Mouse (Mus musculus) CH12.LX (cell line): ENCODE results near the gene Six1. TPM values are rescaled to one million over a fixed set of nuclear protein-coding genes. Genes with fewer than 3 reads are reported as not detected.
"Not testable (repeated sequence)": the region's sequence is repeated elsewhere in the genome, so short reads cannot be mapped to it uniquely, and the experiment has no call there.

Source experiments
- DNase-seq: peaks from one replicate; pipeline ENCODE4 v3.0.0-alpha.2; 2013; ENCODE audit errors: extremely low read depth
- H3K27ac ChIP-seq: 2 replicates; pipeline ENCODE4 v1.5.1; 2012; ENCODE audit warnings: low read depth, mild to moderate bottlenecking, control low read depth, moderate library complexity; ENCODE audit not compliant: insufficient read depth
- H3K27me3 ChIP-seq: replicated peaks from 2 replicates; pipeline ENCODE3; 2012; ENCODE audit warnings: inconsistent platforms
- H3K36me3 ChIP-seq, 2 experiments: replicated peaks in 1 of 2; 2 replicates each; pipeline versions ENCODE3 to v1.6.1; 2012; ENCODE audit warnings: inconsistent platforms in 1 of 2, low read length in 1 of 2, mild to moderate bottlenecking in 1 of 2, mixed read lengths in 1 of 2, moderate library complexity in 1 of 2; ENCODE audit not compliant: control insufficient read depth in 1 of 2, insufficient read depth in 1 of 2
- H3K4me1 ChIP-seq, 2 experiments: 2 replicates each; pipeline ENCODE4 v1.6.1; 2012; ENCODE audit warnings: inconsistent platforms in 1 of 2, moderate library complexity in 1 of 2; ENCODE audit not compliant: insufficient read depth in 2 of 2, control insufficient read depth in 1 of 2
- H3K4me2 ChIP-seq: 2 replicates; pipeline ENCODE4 v1.6.1; 2012; ENCODE audit warnings: low read depth, mild to moderate bottlenecking, control low read depth; ENCODE audit not compliant: poor library complexity, insufficient read depth, severe bottlenecking
- H3K4me3 ChIP-seq, 3 experiments: fragments of 150-350 bp in 1 of 3; sonication (generic) in 1 of 3; replicated peaks in 1 of 3; 2 replicates each; pipeline versions ENCODE3 to v1.5.1; 2011 to 2012; ENCODE audit warnings: low read depth in 2 of 3, low read length in 2 of 3, mild to moderate bottlenecking in 2 of 3, moderate library complexity in 2 of 3, control low read depth in 1 of 3, improper control_type of control experiment in 1 of 3, inconsistent platforms in 1 of 3, mixed read lengths in 1 of 3; ENCODE audit not compliant: poor library complexity in 1 of 3
- H3K79me2 ChIP-seq: replicated peaks from 2 replicates; pipeline ENCODE4 v1.6.1; 2012; ENCODE audit warnings: mild to moderate bottlenecking, moderate library complexity; ENCODE audit not compliant: control insufficient read depth, poor library complexity, insufficient read depth, severe bottlenecking; ENCODE audit errors: extremely low read depth
- H3K9ac ChIP-seq: 2 replicates; pipeline ENCODE4 v1.6.1; 2012; ENCODE audit warnings: low read depth, mild to moderate bottlenecking, control low read depth, moderate library complexity; ENCODE audit not compliant: insufficient read depth
- H3K9me3 ChIP-seq: replicated peaks from 2 replicates; pipeline ENCODE3; 2012; ENCODE audit warnings: low read length, inconsistent platforms, mixed read lengths
- BHLHE40 ChIP-seq: IDR thresholded peaks from 2 replicates; pipeline ENCODE4 v1.6.1; 2011; ENCODE audit warnings: mild to moderate bottlenecking, low read depth, low read length, improper control_type of control experiment
- CHD1 ChIP-seq: IDR thresholded peaks from 2 replicates; pipeline ENCODE4 v1.6.1; 2012; ENCODE audit warnings: low read depth, low read length, improper control_type of control experiment, inconsistent platforms
- CHD2 ChIP-seq: IDR thresholded peaks from 2 replicates; pipeline ENCODE4 v1.6.1; 2011; ENCODE audit warnings: low read length, improper control_type of control experiment
- E2F4 ChIP-seq: IDR thresholded peaks from 2 replicates; pipeline ENCODE4 v1.6.1; 2011; ENCODE audit warnings: low read depth, low read length, improper control_type of control experiment; ENCODE audit not compliant: insufficient replicate concordance
- ELF1 ChIP-seq: IDR thresholded peaks from 2 replicates; pipeline ENCODE4 v1.6.1; 2014; ENCODE audit warnings: low read depth, mild to moderate bottlenecking, inconsistent platforms, low read length, improper control_type of control experiment
- HCFC1 ChIP-seq: IDR thresholded peaks from 2 replicates; pipeline ENCODE4 v1.6.1; 2012; ENCODE audit warnings: low read depth, mild to moderate bottlenecking, inconsistent platforms, low read length, improper control_type of control experiment
- JUN ChIP-seq: IDR thresholded peaks from 2 replicates; pipeline ENCODE4 v1.6.1; 2011; ENCODE audit warnings: low read depth, mild to moderate bottlenecking, low read length, improper control_type of control experiment, moderate library complexity; ENCODE audit not compliant: insufficient read depth
- JUND ChIP-seq: conservative IDR thresholded peaks from 2 replicates; pipeline ENCODE4 v1.6.1; 2011; ENCODE audit warnings: low read depth, low read length, improper control_type of control experiment
- MAX ChIP-seq: IDR thresholded peaks from 2 replicates; pipeline ENCODE4 v1.6.1; 2011; ENCODE audit warnings: low read length, improper control_type of control experiment
- MAZ ChIP-seq: IDR thresholded peaks from 2 replicates; pipeline ENCODE4 v1.6.1; 2012; ENCODE audit warnings: low read depth, mild to moderate bottlenecking, inconsistent platforms, low read length, improper control_type of control experiment, moderate library complexity
- MEF2A ChIP-seq: IDR thresholded peaks from 2 replicates; pipeline ENCODE4 v1.6.1; 2014; ENCODE audit warnings: low read depth, mild to moderate bottlenecking, inconsistent platforms, low read length, improper control_type of control experiment, borderline replicate concordance
- NELFE ChIP-seq: IDR thresholded peaks from 2 replicates; pipeline ENCODE4 v1.6.1; 2011; ENCODE audit warnings: low read depth, low read length, improper control_type of control experiment
- NRF1 ChIP-seq: IDR thresholded peaks from 2 replicates; pipeline ENCODE4 v1.6.1; 2014; ENCODE audit warnings: low read depth, mild to moderate bottlenecking, inconsistent platforms, low read length, improper control_type of control experiment, moderate library complexity
- POLR2AphosphoS2 ChIP-seq: IDR thresholded peaks from 2 replicates; pipeline ENCODE4 v1.6.1; 2011; ENCODE audit warnings: low read depth, low read length, improper control_type of control experiment
- RAD21 ChIP-seq: IDR thresholded peaks from 2 replicates; pipeline ENCODE4 v1.6.1; 2011; ENCODE audit warnings: low read depth, mild to moderate bottlenecking, low read length, improper control_type of control experiment, moderate library complexity
- RCOR1 ChIP-seq: conservative IDR thresholded peaks from 2 replicates; pipeline ENCODE4 v1.6.1; 2012; ENCODE audit warnings: low read depth, mild to moderate bottlenecking, inconsistent platforms, low read length, improper control_type of control experiment
- TCF12 ChIP-seq: IDR thresholded peaks from 2 replicates; pipeline ENCODE4 v1.6.1; 2014; ENCODE audit warnings: low read depth, mild to moderate bottlenecking, inconsistent platforms, low read length, improper control_type of control experiment
- UBTF ChIP-seq: IDR thresholded peaks from 2 replicates; pipeline ENCODE4 v1.6.1; 2012; ENCODE audit warnings: low read depth, mild to moderate bottlenecking, inconsistent platforms, low read length, improper control_type of control experiment, moderate library complexity
- ZMIZ1 ChIP-seq: IDR thresholded peaks from 2 replicates; pipeline ENCODE4 v1.6.1; 2012; ENCODE audit warnings: low read depth, mild to moderate bottlenecking, inconsistent platforms, low read length, improper control_type of control experiment
- dilution Hi-C: fragments of 300-500 bp; cut with MboI; formaldehyde crosslinking; loops from 2 replicates; pipeline ENCODE4 v1.14.3; 2020; ENCODE audit warnings: low sequenced_read_pairs; ENCODE audit not compliant: extremely low pct_unique_long_range_greater_than_20kb, extremely low pct_ligation_motif_present
- in situ Hi-C: fragments of 300-500 bp; cut with MboI; formaldehyde crosslinking; loops from 3 replicates; pipeline ENCODE4 v1.14.3; 2019; ENCODE audit warnings: low sequenced_read_pairs, low pct_ligation_motif_present, low pct_unique_long_range_greater_than_20kb, mixed read lengths
- polyA plus RNA-seq: library from polyadenylated mRNA; unstranded; fragments of >175 nt; gene quantifications from 2 replicates; pipeline ENCODE4 v1.2.1, GENCODE M21; 2012; ENCODE audit warnings: low read depth; ENCODE audit not compliant: insufficient read length
- total RNA-seq, 2 experiments: library from RNA; depleted of rRNA; stranded (reverse); fragments of 300-350 nt in 1 of 2; fragments of >200 nt in 1 of 2; gene quantifications; 2 replicates each; pipeline ENCODE4 v1.2.3; 2012 to 2014

Gene Six1
- total and polyA plus RNA-seq, 3 experiments: 7.9 to 16.5 (median 9.5) TPM

DNA sequence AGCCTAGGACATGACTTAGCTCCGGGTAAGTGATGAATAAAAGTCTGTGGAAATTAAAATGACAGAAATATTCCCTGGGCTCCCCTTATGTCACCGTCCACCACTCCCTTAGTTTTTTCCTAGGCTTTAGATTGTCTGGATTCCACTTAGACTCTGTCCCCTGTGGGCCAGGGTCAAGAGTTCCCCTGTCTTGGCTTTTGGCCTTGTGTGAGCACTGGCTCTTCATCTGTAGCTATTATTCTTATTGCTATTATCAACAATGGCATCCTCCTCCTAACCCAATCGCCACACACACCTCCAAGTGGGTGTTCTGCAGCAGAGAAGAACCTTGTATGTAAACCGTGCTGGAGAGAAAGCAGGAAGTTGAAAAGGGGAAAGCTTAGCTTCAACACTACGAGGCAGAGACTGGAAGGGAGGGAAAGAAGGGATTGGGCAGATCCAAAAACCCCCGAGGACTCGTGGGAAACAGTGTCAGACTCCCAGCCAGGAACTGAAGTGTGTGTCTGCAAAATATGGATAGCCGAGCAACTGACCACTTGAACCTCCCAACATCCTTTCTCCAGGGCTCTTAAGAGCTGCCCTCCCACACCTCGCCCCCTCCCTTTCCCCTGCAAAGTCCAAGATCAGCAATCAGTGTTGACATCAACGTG lies 41.4 kb downstream of the Six1 start:
- H3K4me1 ChIP-seq: peaks cover 2 to 45% of the 10 kb centered on the region in 2 experiments; a peak in 3 of 4 replicates
- peaks cover 5% of the 10 kb centered on the region for H3K9me3 ChIP-seq
- TF ChIP-seq TCF12 (no peak), JUND (no peak), NRF1 (no peak), MAX (no peak), NELFE (no peak), ZMIZ1 (no peak), RCOR1 (no peak), RAD21 (no peak), CHD1 (no peak), BHLHE40 (no peak), E2F4 (no peak), ELF1 (no peak), HCFC1 (no peak), CHD2 (no peak), MEF2A (no peak), MAZ (no peak), POLR2AphosphoS2 (no peak), JUN (no peak), UBTF (no peak)
- TF ChIP-seq, all 38 proteins: peak for 0
- dilution Hi-C loops: no loop called here
- in situ Hi-C loops: no loop called here
- no peak for DNase-seq
- Histone ChIP-seq H3K36me3 (no peaks in the 10 kb centered on the region), H3K27me3 (no peaks in the 10 kb centered on the region), H3K4me3 (no peak overlapping the region), H3K4me2 (no peak overlapping the region), H3K27ac (no peak overlapping the region), H3K9ac (no peak overlapping the region), H3K79me2 (no peaks in the 10 kb centered on the region)

DNA sequence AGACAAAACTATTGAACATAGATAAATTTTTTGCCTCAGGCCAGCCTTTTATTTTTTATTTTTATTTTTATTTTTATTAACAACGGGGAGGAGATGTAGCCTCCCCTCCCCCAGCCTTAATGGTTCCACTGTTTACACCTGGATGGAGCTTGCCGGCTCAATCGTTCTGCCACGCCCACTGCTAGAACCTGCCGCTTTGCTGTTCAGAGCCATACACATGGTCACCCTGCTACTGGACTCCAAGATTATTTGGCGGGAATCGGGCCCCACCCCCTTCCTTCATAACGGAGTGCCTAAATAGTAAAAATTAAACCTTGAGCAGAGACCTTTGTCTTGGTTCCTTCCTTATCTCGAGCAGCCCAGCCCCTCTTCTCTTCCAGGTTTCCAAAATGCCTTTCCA lies 50.8 kb downstream of the Six1 start:
- H3K27ac ChIP-seq, H3K79me2 ChIP-seq, H3K27me3 ChIP-seq, H3K9me3 ChIP-seq, H3K36me3 ChIP-seq, dilution Hi-C loops, H3K4me2 ChIP-seq, H3K4me3 ChIP-seq, in situ Hi-C loops, H3K9ac ChIP-seq, DNase-seq: not testable (repeated sequence)
- H3K4me1 ChIP-seq: peaks cover 10 to 25% of the 10 kb centered on the region in 2 experiments

DNA sequence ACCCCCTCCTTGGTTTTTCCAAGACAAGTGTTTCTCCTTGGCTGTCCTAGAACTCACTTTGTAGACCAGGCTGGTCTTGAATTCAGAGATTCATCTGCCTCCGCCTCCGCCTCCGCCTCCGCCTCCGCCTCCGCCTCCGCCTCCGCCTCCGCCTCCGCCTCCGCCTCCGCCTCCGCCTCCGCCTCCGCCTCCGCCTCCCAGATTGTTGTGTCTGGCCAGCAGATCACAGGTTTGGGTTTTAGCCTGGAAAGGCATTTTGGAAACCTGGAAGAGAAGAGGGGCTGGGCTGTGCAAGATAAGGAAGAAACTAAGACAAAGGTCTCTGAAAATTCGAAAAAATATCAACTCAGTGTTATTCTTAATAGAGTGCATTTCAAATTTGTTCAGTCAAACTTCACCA lies 51.4 kb downstream of the Six1 start:
- DNase-seq, H3K9me3 ChIP-seq, H3K4me3 ChIP-seq, H3K36me3 ChIP-seq, in situ Hi-C loops, H3K4me2 ChIP-seq, H3K27me3 ChIP-seq, H3K9ac ChIP-seq, H3K79me2 ChIP-seq, dilution Hi-C loops, H3K27ac ChIP-seq: not testable (repeated sequence)
- peaks cover 10 to 26% of the 10 kb centered on the region in 2 experiments for H3K4me1 ChIP-seq
